Mouse (Mus musculus): ENCODE data around the gene Ctsz.

DNA sequence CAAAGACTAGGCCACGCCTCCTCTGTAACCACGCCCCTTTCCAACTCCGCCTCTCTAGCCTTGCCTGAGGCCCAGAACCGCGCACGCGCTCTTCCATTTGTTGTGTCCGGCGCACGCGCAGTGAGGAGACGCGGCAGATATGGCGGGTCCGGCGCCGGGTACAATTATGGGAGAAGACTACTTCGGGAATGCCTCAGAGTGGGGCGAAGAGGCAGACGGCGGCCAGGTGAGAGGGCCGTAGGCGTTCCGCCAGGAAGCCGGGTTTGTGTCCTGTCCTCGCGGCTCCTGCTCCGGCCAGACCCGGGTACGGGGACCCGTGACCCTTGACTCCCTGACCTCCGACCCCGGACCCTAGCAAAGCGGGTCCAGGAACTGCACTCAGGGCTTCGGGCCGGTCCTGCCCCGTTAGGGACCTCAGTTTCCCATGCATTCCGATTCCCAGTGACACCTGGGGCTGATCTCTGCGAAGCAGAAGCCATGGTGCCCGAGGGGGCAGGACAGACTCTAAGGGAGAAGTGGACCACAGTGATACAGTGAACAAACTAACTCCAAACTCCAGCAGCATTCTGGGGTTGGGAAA is 23.0 kb downstream of the Ctsz start, which contains the start of gene Nelfcd:
- TF ChIP-seq EP300 (IDR thresholded peaks at IDR 0.05; ENCODE audit: low read depth) (no peak), CTCF (IDR thresholded peaks at IDR 0.05; ENCODE audit: low read depth) (no peak)
